Mouse (Mus musculus) limb, embryonic 11.5 days (tissue): ENCODE results near the gene 2010300C02Rik. TPM values are rescaled to one million over a fixed set of nuclear protein-coding genes. Genes with fewer than 3 reads are reported as not detected.

Source experiments
- ATAC-seq: fragments of 200-750 bp; cut with Nextera tagmentation; 2 replicates; pipeline ENCODE4 v1.8.0; 2017; ENCODE audit warnings: low read depth; ENCODE audit not compliant: insufficient number of reproducible peaks, low FRiP score, low TSS enrichment
- DNase-seq: peaks from one replicate; pipeline ENCODE4 v3.0.0-alpha.2; 2015; ENCODE audit warnings: low spot score
- H3K27ac ChIP-seq: fragments of 300-500 bp; sonication (generic); replicated peaks from 2 replicates; pipeline ENCODE4 v1.5.1; 2014; ENCODE audit warnings: low read depth, mild to moderate bottlenecking, low read length
- H3K27me3 ChIP-seq: fragments of 300-500 bp; sonication (generic); 2 replicates; pipeline ENCODE4 v1.6.1; 2014; ENCODE audit warnings: mild to moderate bottlenecking, low read length, mixed read lengths; ENCODE audit not compliant: control insufficient read depth, insufficient read depth
- H3K36me3 ChIP-seq: fragments of 300-500 bp; sonication (generic); 2 replicates; pipeline ENCODE4 v1.6.1; 2014; ENCODE audit warnings: mild to moderate bottlenecking, low read length, moderate library complexity, mixed read lengths; ENCODE audit not compliant: control insufficient read depth, insufficient read depth
- H3K4me1 ChIP-seq: fragments of 300-500 bp; sonication (generic); 2 replicates; pipeline ENCODE4 v1.6.1; 2014; ENCODE audit warnings: low read length, mixed read lengths; ENCODE audit not compliant: control insufficient read depth, insufficient read depth
- H3K4me2 ChIP-seq: fragments of 300-500 bp; sonication (generic); 2 replicates; pipeline ENCODE4 v1.6.1; 2014; ENCODE audit warnings: low read depth, mild to moderate bottlenecking, moderate library complexity; ENCODE audit not compliant: severe bottlenecking
- H3K4me3 ChIP-seq: fragments of 300-500 bp; sonication (generic); 2 replicates; pipeline ENCODE4 v1.5.1; 2014; ENCODE audit warnings: low read depth, low read length
- H3K9ac ChIP-seq: fragments of 300-500 bp; sonication (generic); 2 replicates; pipeline ENCODE4 v1.6.1; 2014; ENCODE audit warnings: mild to moderate bottlenecking, low read length
- H3K9me3 ChIP-seq: fragments of 300-500 bp; sonication (generic); 2 replicates; pipeline ENCODE4 v1.6.1; 2016; ENCODE audit warnings: low read length; ENCODE audit not compliant: control insufficient read depth
- WGBS: fragments of 180-500 bp; shearing (Covaris S2); extraction: QIAGEN DNeasy Blood & Tissue Kit; methylation state at CpG from one replicate; pipeline ENCODE4 v1.1.7; 2014; 5-methylcytosine and 5-hydroxymethylcytosine counted together
- polyA plus RNA-seq: library from polyadenylated mRNA; unstranded; fragments of >200 nt; fragmentation: Nextera tagmentation; extraction: Ambion mirVana; gene quantifications from 2 replicates; pipeline ENCODE4 v1.2.1, GENCODE M21; 2014

Gene 2010300C02Rik
- polyA plus RNA-seq, 1 experiment from 2014 or later = 0.89 TPM

DNA sequence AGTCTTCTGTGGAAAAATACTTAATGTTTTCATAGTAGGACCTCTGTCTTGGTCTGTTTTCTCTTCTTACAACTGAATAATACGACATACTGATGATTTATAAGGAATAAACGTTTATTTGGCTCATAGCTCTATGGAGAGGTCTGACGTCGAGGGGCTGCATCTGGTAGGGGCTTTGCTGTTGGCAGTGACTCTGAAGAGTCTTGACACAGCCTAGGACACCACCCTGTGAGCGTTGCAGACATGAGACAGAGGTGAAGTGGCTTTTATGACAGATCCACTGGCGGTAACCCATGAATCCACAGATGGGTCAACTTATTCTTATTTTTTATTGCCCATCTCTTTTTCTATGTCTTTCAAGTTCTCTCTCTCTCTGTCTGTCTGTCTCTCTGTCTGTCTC is 52.5 kb downstream of the 2010300C02Rik start:
- H3K4me1 ChIP-seq = no peaks in the 10 kb centered on the region
- H3K9ac ChIP-seq = no peak overlapping the region
- no peaks in the 10 kb centered on the region for H3K27me3 ChIP-seq
- 86% methylated on average over 6 of the region's 6 CpGs for WGBS
- no peak overlapping the region for H3K4me3 ChIP-seq
- H3K27ac ChIP-seq = no peak overlapping the region
- H3K4me2 ChIP-seq = no peak overlapping the region
- DNase-seq (no peak), ATAC-seq (no peak)
- H3K36me3 ChIP-seq = no peaks in the 10 kb centered on the region
- no peaks in the 10 kb centered on the region for H3K9me3 ChIP-seq

DNA sequence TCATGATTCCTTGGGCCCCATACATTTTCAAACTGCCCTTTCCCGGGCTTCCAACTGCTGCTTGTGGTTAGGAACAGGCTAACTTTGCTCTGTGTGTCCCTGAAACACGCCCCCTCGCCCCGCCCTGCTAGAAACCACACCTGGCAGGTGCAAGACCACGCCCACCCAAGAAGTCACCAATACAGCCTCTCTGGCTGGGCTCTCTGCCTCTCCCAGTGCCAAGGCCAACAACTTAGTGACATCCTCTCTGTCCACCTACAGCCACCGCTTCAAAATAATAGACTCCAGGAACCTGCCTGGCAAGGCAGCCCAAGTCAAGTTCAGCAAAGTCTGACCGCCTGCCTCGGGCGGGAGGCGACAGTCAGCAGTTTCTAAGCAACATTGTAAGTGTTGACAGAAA is 53.3 kb downstream of the 2010300C02Rik start:
- DNase-seq = no peak
- H3K9me3 ChIP-seq = no peaks in the 10 kb centered on the region
- H3K36me3 ChIP-seq = no peaks in the 10 kb centered on the region
- no peak overlapping the region for H3K4me2 ChIP-seq
- H3K27me3 ChIP-seq = no peaks in the 10 kb centered on the region
- H3K9ac ChIP-seq = no peak overlapping the region
- no peak overlapping the region for H3K4me3 ChIP-seq
- 51% methylated on average over 10 of the region's 10 CpGs for WGBS
- no peaks in the 10 kb centered on the region for H3K4me1 ChIP-seq
- no peak for ATAC-seq
- no peak overlapping the region for H3K27ac ChIP-seq

DNA sequence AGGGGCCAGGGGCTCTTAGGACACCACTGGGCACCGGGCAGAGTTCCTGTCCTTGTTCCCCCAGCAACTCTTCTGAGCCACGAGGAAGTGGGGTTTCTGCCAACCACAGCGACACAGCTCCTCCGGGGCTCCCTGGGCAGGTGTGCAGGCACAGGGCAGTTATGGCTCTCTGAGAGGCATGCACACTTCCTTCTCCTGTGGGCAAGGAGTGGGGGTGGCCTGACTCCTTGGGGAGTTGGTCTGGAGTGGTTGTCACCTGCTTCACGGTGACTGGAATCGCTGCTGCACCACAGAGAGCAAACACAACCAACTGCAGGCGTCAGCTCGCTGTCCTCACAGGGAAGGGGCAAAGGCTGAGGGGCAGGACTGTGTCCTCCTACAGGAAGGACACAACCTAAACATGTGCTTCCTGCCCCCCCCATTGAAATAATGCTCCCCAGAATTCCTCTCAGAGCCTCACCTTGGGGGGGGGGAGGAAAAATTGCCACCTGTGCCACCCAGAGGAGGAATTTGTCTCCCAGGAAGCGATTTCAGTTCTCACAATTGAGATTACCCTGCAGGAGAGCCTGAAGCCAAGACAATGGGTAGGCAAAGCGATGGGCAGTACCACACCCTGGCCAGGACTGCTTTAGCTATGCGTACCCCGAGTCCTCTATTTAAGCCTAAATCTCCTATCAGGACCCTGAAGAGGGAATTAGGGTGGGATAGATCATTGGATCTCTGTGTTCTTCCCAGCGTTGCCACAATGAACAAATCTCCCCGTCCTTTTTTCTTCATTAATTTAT is 54.2 kb downstream of the 2010300C02Rik start:
- no peak overlapping the region for H3K4me2 ChIP-seq
- no peak overlapping the region for H3K4me3 ChIP-seq
- ATAC-seq (no peak), DNase-seq (no peak)
- 68% methylated on average over 14 of the region's 14 CpGs for WGBS
- H3K4me1 ChIP-seq = no peaks in the 10 kb centered on the region
- no peaks in the 10 kb centered on the region for H3K27me3 ChIP-seq
- no peak overlapping the region for H3K9ac ChIP-seq
- no peak overlapping the region for H3K27ac ChIP-seq
- H3K9me3 ChIP-seq = no peaks in the 10 kb centered on the region
- no peaks in the 10 kb centered on the region for H3K36me3 ChIP-seq

DNA sequence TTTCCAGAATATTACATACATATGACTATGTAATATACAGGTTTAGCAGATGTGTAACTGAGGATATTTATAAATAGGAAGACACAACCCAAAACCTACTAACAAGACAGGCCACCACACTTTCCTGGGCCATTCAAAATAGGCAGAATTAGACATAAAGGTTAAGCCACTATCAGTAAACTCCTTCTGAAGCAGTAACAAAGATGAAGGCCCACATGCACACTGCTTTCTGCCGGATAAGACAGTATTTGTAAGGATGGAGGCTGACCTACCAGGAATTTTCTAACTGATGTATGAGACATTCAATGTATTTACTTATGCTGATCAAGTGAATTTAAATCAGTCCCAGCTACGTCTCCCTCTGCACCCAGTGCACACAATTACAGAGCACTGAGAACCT is 55.4 kb downstream of the 2010300C02Rik start:
- WGBS = 81% methylated on average over 2 of the region's 2 CpGs
- Histone ChIP-seq H3K9me3 (no peaks in the 10 kb centered on the region), H3K36me3 (no peaks in the 10 kb centered on the region), H3K4me1 (no peaks in the 10 kb centered on the region), H3K27ac (no peak overlapping the region), H3K4me2 (no peak overlapping the region), H3K4me3 (no peak overlapping the region), H3K27me3 (no peaks in the 10 kb centered on the region), H3K9ac (no peak overlapping the region)
- ATAC-seq = no peak
- no peak for DNase-seq

DNA sequence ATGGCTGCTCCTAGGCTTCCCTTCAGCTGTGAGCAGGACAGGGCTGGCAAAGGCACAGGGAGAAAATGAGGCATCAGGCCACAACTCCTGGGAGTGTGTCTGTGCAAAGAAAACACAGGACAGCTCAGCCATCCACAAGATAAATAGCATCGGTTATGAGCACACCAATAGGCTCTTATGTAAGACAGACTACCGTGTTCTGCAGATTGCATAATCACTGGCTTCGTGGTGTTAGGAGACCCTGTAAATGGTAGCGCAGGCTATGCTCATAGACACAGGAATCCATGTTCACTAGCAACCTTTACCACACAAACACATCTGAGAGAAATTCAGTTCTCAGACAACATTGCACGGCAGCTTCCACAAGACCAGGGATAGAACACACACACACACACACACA is 56.3 kb downstream of the 2010300C02Rik start:
- Histone ChIP-seq H3K9ac (no peak overlapping the region), H3K4me2 (no peak overlapping the region), H3K27me3 (no peaks in the 10 kb centered on the region), H3K9me3 (no peaks in the 10 kb centered on the region), H3K4me3 (no peak overlapping the region), H3K4me1 (no peaks in the 10 kb centered on the region), H3K36me3 (no peaks in the 10 kb centered on the region), H3K27ac (no peak overlapping the region)
- ATAC-seq (no peak), DNase-seq (no peak)
- 87% methylated on average over 5 of the region's 5 CpGs for WGBS

DNA sequence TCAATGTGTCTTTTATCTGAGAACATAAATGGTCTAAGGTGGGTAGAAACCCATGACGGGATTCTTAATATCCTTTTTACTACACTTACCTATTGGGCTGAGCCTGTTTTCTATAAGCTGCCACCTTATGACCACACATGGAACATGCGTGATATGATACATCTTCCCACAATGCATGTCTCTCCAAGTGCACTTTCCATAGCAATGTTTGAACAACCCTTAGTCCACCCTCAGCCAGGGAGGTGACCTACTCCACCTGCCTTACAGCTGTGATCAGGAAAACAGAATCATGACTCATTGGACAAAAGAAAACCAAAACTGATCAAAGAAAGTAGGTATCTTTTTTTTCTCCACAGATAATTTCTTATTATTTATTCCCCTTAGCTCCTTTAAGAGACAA is 63.9 kb downstream of the 2010300C02Rik start:
- H3K4me2 ChIP-seq = no peak overlapping the region
- ATAC-seq (no peak), DNase-seq (no peak)
- no peaks in the 10 kb centered on the region for H3K9me3 ChIP-seq
- H3K4me1 ChIP-seq = no peaks in the 10 kb centered on the region
- no peak overlapping the region for H3K9ac ChIP-seq
- 93% methylated on average over 2 of the region's 2 CpGs for WGBS
- no peak overlapping the region for H3K4me3 ChIP-seq
- H3K27me3 ChIP-seq = no peaks in the 10 kb centered on the region
- no peak overlapping the region for H3K27ac ChIP-seq
- no peaks in the 10 kb centered on the region for H3K36me3 ChIP-seq

DNA sequence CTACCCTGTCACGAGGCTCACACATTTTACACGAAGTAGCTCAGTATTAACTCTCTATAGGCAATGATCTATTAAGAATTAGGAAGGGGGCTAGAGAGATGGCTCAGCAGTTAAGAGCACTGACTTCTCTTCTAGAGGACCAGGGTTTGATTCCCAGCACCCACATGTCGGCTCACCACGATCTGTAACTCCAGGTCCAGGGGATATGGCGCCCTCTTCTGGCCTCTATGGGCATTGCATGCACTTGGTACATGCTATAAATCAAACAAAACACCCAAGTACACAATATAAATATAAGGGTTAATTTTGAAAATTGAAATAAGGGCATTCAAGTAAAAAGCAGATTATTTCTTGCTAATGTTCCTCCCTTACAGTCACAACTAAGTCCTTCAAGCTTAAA is 65.9 kb downstream of the 2010300C02Rik start:
- H3K36me3 ChIP-seq = no peaks in the 10 kb centered on the region
- H3K4me2 ChIP-seq = no peak overlapping the region
- H3K9ac ChIP-seq = no peak overlapping the region
- H3K9me3 ChIP-seq = no peaks in the 10 kb centered on the region
- H3K4me1 ChIP-seq = no peaks in the 10 kb centered on the region
- DNase-seq (no peak), ATAC-seq (no peak)
- H3K27me3 ChIP-seq = no peaks in the 10 kb centered on the region
- H3K4me3 ChIP-seq = no peak overlapping the region
- H3K27ac ChIP-seq = no peak overlapping the region
- 78% methylated on average over 5 of the region's 5 CpGs for WGBS

DNA sequence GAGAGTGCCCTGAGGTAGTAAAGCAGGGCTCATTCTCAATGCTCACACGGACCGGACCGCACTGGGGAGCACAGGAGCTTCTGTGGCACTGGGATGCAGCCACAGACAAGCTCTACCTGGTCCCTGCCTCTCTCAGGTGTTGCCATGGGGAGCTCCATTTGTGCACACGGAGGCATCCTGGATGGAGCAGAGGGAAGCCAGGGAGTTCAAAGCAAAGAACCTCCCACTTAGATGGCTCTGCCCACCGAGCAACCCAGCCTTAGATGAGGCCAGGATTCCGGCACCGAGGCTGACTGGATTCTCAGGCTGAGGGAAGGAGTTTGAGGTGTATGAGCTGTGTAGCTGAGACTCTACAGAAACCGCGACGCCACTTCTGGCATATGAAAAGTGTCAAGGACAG is 72.8 kb downstream of the 2010300C02Rik start:
- Histone ChIP-seq H3K36me3 (no peaks in the 10 kb centered on the region), H3K9ac (no peak overlapping the region), H3K27ac (no peak overlapping the region), H3K27me3 (no peaks in the 10 kb centered on the region), H3K4me2 (no peak overlapping the region), H3K9me3 (no peaks in the 10 kb centered on the region), H3K4me3 (no peak overlapping the region), H3K4me1 (no peaks in the 10 kb centered on the region)
- no peak for DNase-seq
- no peak for ATAC-seq
- 89% methylated on average over 10 of the region's 10 CpGs for WGBS

DNA sequence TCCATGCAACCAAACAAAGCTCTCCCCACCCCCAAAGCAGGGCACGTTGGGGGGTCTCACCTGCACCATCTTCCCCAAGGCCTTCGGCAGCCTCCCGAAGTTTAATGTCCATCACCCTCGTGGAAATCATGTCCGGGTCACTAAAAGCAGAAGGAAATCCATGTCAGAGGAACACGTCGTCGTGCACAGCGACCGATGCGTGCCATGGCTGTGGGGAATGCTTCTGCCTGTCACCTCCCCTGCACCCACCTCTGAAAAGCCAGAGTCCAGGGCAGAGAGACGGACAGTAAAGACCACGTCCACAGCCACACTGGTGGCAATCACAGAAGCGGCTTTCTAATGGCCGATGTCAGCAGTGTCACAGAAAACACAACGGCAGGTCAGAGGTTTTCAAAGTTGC is 75.4 kb downstream of the 2010300C02Rik start:
- H3K4me1 ChIP-seq = no peaks in the 10 kb centered on the region
- H3K9me3 ChIP-seq = no peaks in the 10 kb centered on the region
- no peaks in the 10 kb centered on the region for H3K36me3 ChIP-seq
- DNase-seq (no peak), ATAC-seq (no peak)
- 92% methylated on average over 16 of the region's 16 CpGs for WGBS
- H3K27me3 ChIP-seq = no peaks in the 10 kb centered on the region
- H3K4me2 ChIP-seq = no peak overlapping the region
- H3K4me3 ChIP-seq = no peak overlapping the region
- no peak overlapping the region for H3K27ac ChIP-seq
- no peak overlapping the region for H3K9ac ChIP-seq
